19 mouse cellular contexts compared by ENCODE assay signal in genomic region chr4:13105874-13106273, GRCm38 (mm10).
A peak's percentile ranks its signal among the peaks of the same experiment; 100 is the strongest.
DNase-seq lines count a peak whose midpoint lies in the region; ATAC-seq and TF ChIP-seq lines count a peak whose summit lies in the region.
"Had no signal": no experiment of that assay in that cellular context is flagged by ENCODE, and none has a peak within 500 bp of the region (broad histone marks: within the 10 kb centered on the region; RNA-seq: fewer than 3 reads in every experiment).

No protein-coding gene starts in this region.

- H3K4me1 ChIP-seq in kidney, postnatal 0 days (replicated peaks; ENCODE audit: insufficient read depth, low read length): no peaks in the 10 kb centered on the region
- peaks cover 5% of the 10 kb centered on the region; the same call in 1 of the 2 replicates for H3K4me1 ChIP-seq in neural tube, embryonic 15.5 days
- H3K4me1 ChIP-seq: embryonic facial prominence, embryonic 13.5 days had no signal

- no peak overlapping the region for H3K4me2 ChIP-seq in kidney, postnatal 0 days (ENCODE audit: low read length)
- no peak overlapping the region for H3K4me2 ChIP-seq in neural tube, embryonic 15.5 days
- H3K4me2 ChIP-seq: embryonic facial prominence, embryonic 13.5 days; forebrain, embryonic 12.5 days had no signal

- H3K9ac ChIP-seq in kidney, postnatal 0 days (ENCODE audit: low read depth, low read length): no peak overlapping the region
- H3K9ac ChIP-seq in neural tube, embryonic 15.5 days (replicated peaks): no peak overlapping the region
- H3K9ac ChIP-seq: embryonic facial prominence, embryonic 13.5 days; forebrain, embryonic 12.5 days had no signal

- peak; percentile 49 for DNase-seq in embryo, embryonic 10 days (ENCODE audit: low spot score)
- DNase-seq in embryo, embryonic 9.5 days (ENCODE audit: extremely low spot score): no peak
- DNase-seq in kidney, postnatal 0 days (ENCODE audit: low spot score): peak; percentile 28
- no peak for DNase-seq in kidney, adult 11 months
- peak; percentile 35 for DNase-seq in neural tube, embryonic 10.5 days (ENCODE audit: extremely low spot score, low spot score)
- DNase-seq in adrenal gland, adult 8-10 months: no peak
- DNase-seq: adrenal gland, postnatal 25 days; cerebellum, adult 8-10 months; gastrocnemius, postnatal 36 days; heart, postnatal 36 days; kidney, adult 8-10 months; lung, postnatal 4 days; right cerebral cortex, postnatal 14 days; spleen, adult 18-20 months had no signal

- H3K36me3 ChIP-seq in kidney, postnatal 0 days (ENCODE audit: insufficient read depth, low read length): no peaks in the 10 kb centered on the region
- no peaks in the 10 kb centered on the region for H3K36me3 ChIP-seq in neural tube, embryonic 15.5 days
- H3K36me3 ChIP-seq: embryonic facial prominence, embryonic 13.5 days; forebrain, embryonic 12.5 days had no signal

- H3K4me3 ChIP-seq in kidney, postnatal 0 days (replicated peaks; ENCODE audit: low read depth, low read length): no peak overlapping the region
- H3K4me3 ChIP-seq in neural tube, embryonic 15.5 days (replicated peaks): no peak overlapping the region
- H3K4me3 ChIP-seq: embryonic facial prominence, embryonic 13.5 days; erythroblast, embryonic 14.5 days; forebrain, embryonic 12.5 days had no signal

- H3K27me3 ChIP-seq in kidney, postnatal 0 days (ENCODE audit: insufficient read depth, low read length): no peaks in the 10 kb centered on the region
- H3K27me3 ChIP-seq in neural tube, embryonic 15.5 days (replicated peaks): no peaks in the 10 kb centered on the region
- H3K27me3 ChIP-seq: embryonic facial prominence, embryonic 13.5 days; forebrain, embryonic 12.5 days had no signal

- no peak for TF ChIP-seq CTCF in kidney, postnatal 0 days (IDR thresholded peaks at IDR 0.05; ENCODE audit: low read depth)

- ATAC-seq in kidney, postnatal 0 days (replicated peaks; ENCODE audit: low FRiP score, low read depth): no peak
- no peak for ATAC-seq in neural tube, embryonic 15.5 days (ENCODE audit: low FRiP score)
- ATAC-seq in CD4-positive, CD25-positive, alpha-beta regulatory T cell, adult 4 months: no peak

- WGBS in kidney, postnatal 0 days: 18% methylated on average over 5 of the region's 5 CpGs
- WGBS in neural tube, embryonic 15.5 days: 8% methylated on average over 5 of the region's 5 CpGs

- no peak overlapping the region for H3K27ac ChIP-seq in kidney, postnatal 0 days
- H3K27ac ChIP-seq in neural tube, embryonic 15.5 days (replicated peaks): no peak overlapping the region
- H3K27ac ChIP-seq: embryonic facial prominence, embryonic 13.5 days; forebrain, embryonic 12.5 days had no signal

- H3K9me3 ChIP-seq in kidney, postnatal 0 days (replicated peaks; ENCODE audit: low read length): no peaks in the 10 kb centered on the region
- no peaks in the 10 kb centered on the region for H3K9me3 ChIP-seq in neural tube, embryonic 15.5 days (replicated peaks)
- H3K9me3 ChIP-seq: embryonic facial prominence, embryonic 13.5 days; forebrain, embryonic 12.5 days had no signal

Comparison
In these comparisons a context has a peak if more than half of its experiments do, and no peak if none do; other contexts are left out.
1. DNase-seq: peak in embryo, embryonic 10 days (single experiment), kidney, postnatal 0 days (single experiment) and neural tube, embryonic 10.5 days (single experiment); none in embryo, embryonic 9.5 days (single experiment), kidney, adult 11 months (single experiment) and adrenal gland, adult 8-10 months (single experiment).